Mouse (Mus musculus): ENCODE measurements around the gene 2310011J03Rik.
A peak's percentile ranks its signal among the peaks of the same experiment; 100 is the strongest.

2310011J03Rik gene

DNA sequence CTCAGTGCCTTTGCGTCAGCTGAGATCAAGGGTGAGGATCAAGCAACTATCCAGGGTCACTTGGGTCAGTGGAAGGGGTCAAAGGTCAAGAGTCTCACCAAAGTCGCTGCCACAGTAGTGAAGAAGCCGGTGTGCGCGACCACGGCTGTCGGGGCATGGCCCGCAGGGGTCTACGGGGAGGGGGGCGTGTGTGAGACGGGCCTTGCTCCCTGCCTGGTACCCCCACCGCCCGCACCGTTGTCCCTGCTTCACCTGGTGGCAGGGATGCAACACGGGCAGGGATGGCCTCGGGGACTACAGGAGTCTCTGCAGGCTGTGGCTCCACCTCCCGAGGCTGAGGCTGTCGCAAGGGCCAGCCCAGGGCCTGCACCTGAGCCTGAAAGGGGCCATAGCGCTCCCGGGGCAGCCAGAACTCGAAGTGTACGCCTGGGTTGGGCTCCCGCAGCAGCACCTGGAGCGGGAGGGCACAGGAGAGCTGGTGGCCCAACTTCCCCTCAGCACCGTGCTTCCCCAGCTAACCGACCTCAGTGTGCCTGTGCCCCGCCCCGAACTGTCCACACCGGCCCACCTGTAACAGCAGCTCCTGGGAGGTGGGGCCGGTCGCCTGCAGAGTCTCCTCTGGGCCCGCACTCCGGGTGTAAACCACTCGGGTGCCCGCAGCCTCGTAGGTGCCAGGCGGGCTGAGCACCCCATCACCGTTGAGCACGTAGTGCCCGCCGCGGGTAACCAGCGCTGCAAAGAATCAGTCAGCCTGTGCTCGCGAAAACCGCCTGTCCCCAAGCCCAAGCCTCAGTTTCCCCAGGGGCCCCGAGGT lies 21.4 kb upstream of the 2310011J03Rik start:
- no peak for DNase-seq (ENCODE audit: low read depth, low spot score)

DNA sequence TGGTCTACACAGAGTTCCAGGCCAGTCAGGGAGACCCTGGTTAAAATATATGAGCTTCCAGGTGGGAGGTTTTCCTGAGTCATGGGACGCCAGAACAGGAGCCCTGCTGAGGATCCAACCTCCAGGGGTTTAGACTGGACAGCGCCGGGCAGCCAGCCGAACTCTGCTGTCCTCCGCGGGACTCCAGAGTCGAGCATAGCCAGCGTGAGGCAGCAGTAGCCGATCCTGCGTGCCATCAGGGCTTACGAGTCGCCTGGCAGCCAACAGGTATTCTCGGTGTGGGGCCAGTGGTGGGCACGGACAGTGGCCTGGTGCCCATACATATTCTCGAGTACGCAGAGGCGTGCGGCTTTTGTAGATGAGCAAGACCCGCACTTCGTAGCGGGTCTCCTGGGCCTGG lies 20.7 kb upstream of the 2310011J03Rik start:
- DNase-seq (ENCODE audit: low read depth, low spot score), result no peak

DNA sequence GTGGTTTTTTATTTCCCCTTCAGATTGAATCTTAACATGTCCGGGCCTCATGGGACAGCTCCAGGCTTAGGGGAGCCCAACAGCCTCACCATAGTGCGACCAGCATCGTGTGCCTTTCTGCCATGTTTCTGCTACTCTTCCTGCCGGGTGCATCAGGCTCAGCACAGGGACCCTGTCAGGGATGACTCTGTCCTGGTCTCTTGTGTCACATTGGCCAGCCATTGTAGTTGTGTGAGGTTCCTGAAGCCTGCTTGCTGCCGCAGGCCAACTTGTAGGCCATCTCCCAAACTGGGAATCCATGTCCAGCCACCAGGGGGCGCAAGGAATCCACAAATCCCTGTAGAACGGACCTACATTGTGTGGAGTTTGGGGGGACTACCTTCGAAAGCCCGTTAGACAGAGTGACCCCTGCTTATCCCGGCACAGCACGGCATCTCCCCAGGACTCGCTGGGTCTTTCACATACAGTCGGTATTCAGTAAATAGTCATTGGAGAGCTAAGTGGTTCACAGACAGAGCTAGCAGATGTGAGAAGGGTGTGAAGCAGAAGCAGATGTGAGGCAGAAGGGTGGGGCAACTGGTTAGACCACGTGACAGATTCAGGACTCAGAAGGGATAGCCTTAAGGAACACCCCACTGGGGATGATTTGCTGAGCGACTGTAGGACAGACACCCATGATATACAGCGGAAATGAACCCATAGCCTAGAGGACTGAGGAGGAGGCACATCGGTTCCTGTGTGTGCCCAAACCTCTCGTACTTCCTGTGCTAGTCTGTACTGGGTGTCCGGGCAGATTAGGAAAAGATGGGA lies 19.8 kb upstream of the 2310011J03Rik start:
- DNase-seq (ENCODE audit: low read depth, low spot score), result peak; percentile 79

DNA sequence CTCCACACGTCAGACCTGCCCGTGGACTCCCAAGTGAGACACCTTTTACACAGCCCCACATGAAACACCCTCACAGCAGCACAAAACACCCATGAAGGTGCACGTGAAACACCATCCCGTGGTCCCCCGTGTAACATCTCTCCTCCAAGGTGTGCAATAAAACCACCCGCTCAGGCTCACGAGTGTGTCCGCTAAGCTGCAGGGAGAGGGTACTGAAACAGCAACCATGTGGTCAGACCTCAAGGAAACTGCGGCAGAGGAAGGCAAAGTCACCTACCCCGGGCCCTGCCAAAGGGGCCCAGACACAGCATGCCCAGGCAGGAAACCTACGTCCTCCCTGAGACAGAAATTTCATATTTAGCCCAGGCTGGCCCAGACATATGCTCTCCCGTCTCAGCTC lies 15.9 kb upstream of the 2310011J03Rik start:
- no peak for DNase-seq (ENCODE audit: low read depth, low spot score)

DNA sequence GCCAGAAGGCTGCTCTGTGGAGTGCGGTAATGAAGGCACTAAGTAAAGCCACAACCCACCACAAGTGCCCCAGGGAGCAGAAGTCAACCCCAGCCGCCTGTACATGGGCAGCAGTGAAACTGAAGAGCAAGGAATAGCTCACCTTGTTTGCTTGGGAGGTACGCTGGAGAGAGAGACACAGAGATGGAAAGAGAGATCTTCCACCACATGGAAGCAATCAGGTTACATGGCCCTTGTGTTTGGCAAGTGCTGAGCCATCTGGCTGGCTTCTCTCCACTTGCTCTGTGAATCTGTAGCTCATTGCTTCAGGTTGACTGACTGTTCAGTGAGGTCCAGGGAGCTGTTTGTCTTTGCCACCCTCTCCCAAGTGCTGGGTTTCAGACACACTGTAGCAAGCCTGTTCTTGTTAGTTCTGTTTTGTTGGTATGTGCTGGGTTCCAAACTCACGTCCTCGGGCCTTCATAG lies 12.2 kb upstream of the 2310011J03Rik start:
- no peak for DNase-seq (ENCODE audit: low read depth, low spot score)

DNA sequence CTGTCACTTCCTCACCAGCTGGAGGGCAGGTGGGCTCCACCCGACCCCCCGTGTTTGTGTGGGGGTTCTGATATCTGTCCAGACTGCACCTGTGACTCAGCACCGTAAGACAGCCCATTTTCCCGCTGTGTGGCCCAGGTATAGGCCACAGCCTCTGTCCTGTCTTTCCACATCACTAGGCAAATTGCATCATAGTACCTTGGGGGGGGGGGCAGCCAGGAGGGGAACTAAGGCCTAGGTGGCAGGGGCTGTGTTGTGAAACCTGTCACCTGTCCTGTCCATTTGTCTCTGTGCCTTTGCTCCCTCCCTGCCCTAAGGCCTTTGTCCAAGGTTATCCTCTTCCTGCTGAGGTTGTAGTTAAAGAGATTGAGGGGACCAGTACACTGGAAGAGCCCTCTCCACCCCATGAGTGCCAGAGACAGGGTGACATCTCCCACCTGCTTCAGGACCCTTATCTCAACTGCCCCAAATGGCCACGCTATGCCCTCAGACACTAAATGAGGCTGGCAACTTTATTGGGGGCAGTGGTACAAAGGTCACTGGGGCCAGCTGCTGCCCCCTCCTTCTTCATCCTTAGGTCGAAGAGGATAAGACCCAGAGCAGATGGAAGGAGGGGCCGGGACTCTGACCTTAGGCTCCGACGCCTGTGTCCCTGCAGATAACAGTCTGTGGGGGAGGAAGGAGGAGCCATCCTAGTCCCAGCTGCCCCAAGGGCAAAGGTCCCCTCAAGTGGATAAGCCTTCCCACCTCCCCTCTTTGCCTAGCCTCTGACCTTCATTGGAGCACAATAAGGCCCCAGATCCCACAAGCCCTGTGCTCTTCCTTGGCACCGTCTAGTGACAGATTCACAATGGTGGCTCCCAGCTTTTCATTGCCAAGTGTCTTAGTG lies 11.5 kb upstream of the 2310011J03Rik start:
- no peak for DNase-seq (ENCODE audit: low read depth, low spot score)

DNA sequence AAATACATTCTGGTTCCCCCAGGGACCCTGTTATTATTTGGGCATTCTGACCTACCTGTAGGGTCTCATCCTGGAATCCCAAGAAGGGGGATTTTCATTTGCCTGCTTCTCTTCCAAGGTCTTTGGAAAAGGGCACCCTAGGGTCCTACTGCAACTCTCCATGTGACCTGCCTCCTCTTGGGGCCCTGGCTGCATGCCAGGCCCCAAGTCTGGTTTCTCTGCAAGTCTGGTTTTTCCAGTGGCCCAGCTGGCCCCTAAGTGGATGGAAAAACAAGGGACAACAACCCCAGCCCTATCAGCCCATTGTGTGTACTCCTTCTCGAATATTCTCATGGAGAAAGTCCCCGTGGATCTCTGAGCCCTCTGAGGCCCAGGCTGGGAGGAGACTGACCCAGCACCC lies 10.6 kb upstream of the 2310011J03Rik start:
- no peak for DNase-seq (ENCODE audit: low read depth, low spot score)

DNA sequence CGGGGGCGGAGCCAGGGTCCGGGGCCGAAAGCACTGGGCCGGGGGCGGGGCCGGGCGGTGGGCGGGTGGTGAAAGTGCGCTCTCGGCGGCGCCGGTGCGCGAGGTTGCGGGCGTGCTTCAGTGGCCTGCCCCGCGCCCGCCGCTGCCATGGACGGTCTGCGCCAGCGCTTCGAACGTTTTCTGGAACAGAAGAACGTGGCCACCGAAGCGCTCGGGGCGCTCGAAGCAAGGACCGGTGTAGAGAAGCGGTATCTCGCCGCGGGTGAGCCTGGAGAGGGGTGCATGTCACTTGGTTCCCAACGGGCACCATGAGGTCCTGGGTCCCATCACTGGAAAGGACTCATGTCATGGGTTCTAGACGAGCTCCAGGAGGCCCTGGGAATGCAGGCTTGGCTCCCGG lies 9.7 kb upstream of the 2310011J03Rik start:
- no peak for DNase-seq (ENCODE audit: low read depth, low spot score)

DNA sequence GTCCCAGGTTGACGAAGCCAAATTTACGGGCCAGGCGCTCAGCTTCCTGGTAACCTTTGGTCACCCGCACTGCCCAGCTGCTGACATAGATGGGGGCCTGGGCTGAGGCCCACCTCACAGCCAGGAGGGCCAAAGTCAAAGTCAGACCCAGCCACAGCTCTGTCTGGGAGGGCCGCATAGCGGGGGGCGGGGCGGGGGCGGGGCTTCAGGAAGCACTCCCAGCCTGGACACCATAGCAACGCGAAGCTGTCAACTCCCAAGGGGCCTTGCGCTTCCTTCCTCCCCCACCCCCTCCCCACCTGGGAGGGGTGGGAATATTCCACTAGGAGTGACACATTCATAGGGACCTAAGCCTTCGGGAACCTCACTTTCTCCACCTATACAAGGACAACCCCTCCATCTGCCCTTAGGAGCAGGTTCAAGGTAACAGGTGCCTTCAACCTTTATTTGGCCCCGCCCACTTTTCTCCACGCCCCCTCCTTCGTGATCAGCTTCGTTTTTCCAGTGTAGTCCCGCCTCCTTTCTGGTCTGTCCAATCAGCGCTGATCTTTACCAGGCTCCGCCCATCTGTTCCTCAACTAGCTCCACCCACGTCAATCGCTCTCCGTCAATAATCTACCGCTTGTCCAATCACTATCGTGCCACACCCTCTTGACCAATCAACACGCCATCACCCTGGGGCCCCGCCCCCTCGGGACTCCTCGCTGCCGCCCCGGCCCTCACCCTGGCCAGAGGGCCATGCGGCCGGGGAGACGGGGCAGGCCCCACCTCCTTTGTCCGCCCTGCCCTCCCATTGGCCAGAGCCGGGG lies 9.1 kb upstream of the 2310011J03Rik start, which contains the start of the genes Pcsk4 and Reep6:
Gene Pcsk4 (minus strand): TSS at position 226 of the 809 bp plus-strand sequence.
Gene Reep6 (plus strand): TSS at position 681 of the 809 bp plus-strand sequence.
- peak; percentile 98 for DNase-seq (ENCODE audit: low read depth, low spot score)

DNA sequence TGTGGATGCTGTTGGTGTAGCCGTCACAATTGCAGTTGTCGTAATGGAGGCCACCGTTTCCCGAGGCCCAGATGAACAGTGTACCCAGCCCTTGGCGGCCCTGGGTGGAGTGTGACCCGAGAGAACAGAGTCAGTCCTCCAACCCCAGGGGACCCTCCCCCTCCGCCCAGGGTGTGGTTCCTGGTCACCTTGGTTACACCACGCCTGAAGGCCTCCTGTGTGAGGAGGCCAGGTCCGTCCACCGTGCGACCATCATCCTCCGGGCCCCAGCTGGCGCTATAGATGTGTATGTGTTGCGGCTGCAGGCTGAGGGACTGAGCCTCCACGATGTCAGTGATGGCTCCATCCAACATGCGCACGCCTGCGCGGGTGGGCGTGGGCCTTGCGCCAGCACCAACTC lies 4.7 kb upstream of the 2310011J03Rik start:
- no peak for DNase-seq (ENCODE audit: low read depth, low spot score)

DNA sequence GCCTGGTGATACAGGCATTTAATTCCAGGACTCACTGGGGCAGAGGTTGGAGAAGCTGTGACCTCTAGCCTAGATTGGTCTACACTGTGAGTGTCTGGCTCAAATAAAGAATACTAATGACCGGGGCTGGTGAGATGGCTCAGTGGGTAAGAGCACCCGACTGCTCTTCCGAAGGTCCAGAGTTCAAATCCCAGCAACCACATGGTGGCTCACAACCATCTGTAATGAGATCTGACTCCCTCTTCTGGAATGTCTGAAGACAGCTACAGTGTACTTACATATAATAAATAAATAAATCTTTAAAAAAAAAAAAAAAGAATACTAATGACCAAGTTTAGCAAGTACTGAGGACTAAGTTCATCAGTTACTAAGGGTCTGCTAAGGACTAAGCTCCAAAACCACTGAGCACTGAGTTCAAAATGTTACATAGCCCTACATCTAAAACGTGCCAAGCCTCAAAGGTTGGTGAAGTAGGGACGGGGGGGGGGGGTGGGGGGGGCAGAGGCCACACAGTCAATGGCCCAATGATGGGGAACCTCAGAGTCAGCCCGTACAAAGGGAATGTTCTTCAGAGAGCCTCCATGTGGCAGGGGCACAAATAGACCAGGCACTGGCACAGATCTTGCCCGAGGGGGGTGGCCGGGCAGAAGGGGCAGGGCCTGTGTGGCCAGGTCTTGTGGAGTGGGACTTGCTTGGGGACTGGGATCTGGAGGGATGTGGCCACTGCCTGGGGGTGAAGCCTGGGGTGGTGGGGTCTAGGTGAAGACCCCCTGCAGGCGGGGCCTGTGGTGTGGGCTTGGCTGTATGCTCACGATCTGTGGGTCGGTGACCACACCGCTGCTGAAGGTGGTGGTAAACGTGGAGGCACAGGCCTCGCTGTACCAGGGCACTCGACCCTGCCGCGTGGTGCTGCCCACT lies 4.0 kb upstream of the 2310011J03Rik start:
- no peak for DNase-seq (ENCODE audit: low read depth, low spot score)

DNA sequence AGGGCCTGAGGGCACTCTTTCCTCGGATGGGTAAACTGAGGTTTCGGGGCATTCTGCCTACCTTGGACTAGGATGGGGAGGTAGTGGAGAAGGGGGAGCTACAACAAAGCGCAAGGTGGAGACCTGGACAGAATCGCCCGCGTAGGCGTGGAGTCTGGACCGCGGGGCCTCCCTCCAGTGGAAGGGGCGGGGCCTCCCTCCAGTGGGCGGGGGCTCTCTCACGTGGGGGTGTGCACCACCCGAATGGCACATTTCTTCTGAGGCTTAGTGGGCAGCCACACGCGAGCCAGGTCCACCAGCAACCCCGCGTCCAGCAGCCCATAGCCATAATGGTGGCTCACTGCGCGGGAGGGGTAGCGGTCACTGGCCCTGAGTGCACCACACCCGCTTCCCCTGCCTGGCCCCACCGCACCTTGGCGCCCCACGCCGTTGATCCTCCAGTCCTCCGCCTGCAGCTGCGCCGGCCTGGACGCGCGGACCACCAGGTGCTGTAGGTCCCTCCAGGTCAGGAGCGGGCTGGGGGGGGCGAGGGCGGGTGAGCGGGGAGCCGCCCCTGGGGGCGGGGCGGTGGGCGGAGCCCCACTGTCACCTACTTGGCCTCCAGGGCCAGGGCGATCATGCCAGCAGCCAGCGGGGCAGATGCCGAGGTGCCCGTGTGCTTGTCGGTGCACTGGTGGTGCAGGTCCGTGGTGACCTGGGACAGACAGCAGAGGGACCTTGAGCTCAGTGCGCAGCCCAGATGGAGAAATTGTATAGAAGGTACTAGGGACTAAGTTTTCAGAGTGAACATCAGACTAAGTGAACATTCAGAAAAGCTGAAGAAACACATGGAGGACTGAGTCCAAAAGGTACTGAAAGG lies 3.2 kb upstream of the 2310011J03Rik start:
- peak; percentile 75 for DNase-seq (ENCODE audit: low read depth, low spot score)

DNA sequence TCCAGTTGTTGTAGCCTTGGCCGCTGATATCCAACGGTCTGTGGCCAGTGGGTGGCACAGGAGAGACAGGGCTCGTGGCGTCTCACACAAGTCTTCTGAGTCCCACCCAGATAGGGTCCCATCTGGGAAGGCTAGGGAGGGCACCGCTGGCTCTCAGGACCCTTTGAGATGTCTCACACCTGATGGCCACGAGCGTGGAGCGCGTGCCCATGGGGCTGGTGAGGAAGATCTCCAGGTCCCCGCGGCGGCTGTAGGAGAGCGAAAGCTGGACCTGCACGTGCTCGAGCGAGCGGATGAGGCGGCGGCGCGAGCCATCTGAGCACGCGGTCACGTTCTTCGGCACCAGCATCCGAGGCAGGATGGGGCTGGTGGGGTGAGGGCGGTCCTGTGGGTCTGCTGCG lies 2.5 kb upstream of the 2310011J03Rik start:
- no peak for DNase-seq (ENCODE audit: low read depth, low spot score)

DNA sequence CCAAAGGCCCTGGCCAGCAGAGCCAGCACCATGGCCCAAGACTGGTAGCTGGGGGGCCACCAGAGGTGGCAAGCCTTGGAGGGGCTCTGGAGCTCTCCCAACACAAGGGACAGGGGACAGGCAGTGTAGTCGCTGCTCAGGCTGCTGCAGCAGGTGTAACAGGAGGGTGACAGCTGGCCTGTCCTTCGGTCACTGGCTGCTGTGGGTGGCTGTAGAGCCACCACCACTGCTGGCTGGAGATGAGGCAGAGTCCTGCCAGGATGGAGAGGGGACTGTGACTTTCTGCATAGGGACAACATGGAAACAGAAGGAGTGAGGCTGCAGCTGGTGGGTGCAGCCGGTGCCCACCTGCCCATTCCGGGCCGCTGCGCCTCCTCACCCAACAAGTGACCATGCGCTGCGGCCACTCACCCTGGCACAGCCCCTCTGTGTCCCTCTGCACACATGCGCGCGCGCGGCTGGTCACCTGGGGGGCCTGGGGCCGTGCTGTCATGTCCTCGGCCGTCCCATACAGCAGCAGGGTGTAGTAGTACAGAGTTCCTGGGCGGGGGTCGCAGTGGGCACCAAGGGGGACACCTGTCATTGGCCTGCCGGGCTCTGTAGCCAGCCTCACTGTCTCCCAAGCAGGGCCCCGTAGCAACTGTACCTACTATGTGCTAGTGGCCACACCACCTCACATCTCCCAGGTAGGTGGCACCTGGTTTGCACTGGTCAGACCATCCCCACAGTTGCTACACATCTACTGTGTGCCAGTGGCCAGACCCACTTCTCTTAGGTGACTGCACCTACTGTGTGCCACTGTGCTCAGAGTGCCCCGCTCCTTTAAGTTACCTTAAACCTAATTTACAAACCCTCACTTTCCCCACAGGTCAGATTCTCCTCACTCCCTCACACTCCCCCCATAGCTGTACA lies 1.6 kb upstream of the 2310011J03Rik start:
- no peak for DNase-seq (ENCODE audit: low read depth, low spot score)

DNA sequence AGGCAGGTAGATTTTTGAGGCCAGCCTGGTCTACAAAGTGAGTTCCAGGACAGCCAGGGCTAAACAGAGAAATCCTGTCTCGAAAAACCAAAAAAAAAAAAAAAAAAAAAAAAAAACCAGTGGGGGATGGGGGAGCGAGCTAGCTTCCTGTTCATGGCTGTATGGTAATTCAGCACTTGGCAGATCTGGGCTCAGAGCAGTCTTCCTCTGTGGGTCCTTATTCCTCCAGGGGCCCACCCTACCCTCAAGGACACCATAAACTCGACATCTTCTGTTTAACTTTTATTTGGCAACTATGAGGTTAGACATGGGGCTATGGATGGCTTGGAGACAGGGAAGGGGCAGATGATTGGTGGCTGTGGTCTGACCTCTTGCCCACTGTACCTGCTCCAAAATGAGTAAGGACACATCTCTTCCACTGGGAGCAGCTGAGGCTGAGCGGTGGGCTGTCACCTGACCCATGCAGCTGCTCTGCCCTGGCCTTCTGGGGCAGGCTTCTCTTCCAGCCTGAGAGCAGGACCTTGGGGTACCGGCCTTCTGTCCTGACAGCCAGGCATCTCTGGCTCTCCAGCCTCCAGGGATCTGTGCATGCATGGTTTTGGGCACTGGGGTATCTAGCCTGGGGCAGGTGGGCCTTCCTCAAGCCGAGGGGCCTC lies 805 bp upstream of the 2310011J03Rik start:
- no peak for DNase-seq (ENCODE audit: low read depth, low spot score)

DNA sequence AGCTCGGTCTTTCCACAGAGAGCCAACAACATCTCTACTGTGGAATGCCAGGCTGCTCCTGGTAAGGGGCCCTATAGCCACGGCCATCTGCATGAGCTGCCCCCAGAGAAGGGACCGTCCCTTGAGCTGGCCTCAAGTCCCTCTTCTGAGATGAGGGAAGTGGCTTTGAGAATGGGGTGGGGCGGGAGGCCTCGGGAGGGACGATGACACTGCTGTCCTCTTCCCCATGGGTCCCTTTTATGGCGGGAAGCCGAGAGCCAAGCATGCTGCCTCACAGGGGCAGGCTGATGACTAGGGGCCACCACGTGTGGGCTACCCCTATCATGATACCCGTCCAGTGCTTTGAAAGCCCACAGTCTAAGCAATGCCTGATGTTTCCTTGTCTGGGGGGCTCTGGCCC lies 3.3 kb downstream of the 2310011J03Rik start:
- DNase-seq (ENCODE audit: low read depth, low spot score), result no peak

DNA sequence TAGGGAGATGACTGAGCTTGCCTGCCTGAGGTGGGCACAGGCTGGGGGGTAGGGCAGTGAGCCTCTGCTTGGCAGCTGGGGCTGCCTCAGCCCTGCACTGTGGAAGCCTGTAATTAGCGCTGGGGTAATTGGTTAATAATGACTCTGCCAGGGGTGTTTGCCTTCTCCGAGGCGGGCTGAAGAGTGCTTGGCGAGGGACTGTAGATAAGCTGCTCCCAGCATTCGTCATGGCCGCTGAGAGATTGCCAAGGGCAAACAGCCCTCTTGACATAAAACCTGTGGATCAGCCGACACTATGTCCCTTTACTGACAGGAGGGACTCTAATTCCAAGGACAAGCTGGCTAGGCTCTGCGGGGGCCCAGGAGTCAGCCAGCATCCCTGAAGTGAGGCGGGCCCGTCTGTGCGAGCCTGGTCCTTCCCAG lies 4.0 kb downstream of the 2310011J03Rik start:
- DNase-seq (ENCODE audit: low read depth, low spot score), result no peak

Data from skeletal muscle tissue, adult 2 months (tissue).